Mouse (Mus musculus): ENCODE results near the gene Gm2016. TPM values are rescaled to one million over a fixed set of nuclear protein-coding genes. Genes with fewer than 3 reads are reported as not detected.
"Not testable (repeated sequence)": the region's sequence is repeated elsewhere in the genome, so short reads cannot be mapped to it uniquely, and the experiment has no call there.

Gm2016 gene
- polyA plus RNA-seq (2015; fragmentation: Nextera tagmentation; extraction: Ambion mirVana) = not detected in 2 replicates

DNA sequence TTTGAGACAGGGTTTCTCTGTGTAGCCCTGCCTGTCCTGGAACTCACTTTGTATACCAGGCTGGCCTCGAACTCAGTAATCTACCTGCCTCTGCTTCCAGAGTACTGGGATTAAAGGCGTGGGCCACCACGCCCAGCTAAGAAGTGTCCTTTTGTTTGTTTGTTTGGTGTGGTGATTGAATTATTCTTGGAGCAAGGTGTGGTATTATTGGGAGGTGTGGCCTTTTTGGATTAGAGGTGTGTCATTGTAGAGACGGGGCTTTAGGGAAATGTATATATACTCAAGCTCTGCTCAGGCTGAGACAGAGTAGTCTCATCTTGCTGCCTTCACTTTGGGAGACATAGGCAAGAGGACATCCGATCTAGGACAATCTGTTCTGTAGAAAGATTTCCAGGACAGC lies at the start of gene Gm2016:
TSS of gene Gm2016 (plus strand) at position 301 of the 400 bp plus-strand sequence.
- 76% methylated on average over 5 of the region's 5 CpGs for WGBS
- not testable (repeated sequence) for H3K27me3 ChIP-seq (ENCODE audit: control insufficient read depth, insufficient read depth, low read depth, low read length); H3K36me3 ChIP-seq (ENCODE audit: control insufficient read depth, insufficient read depth, low read length); H3K4me2 ChIP-seq (ENCODE audit: low read length); H3K4me1 ChIP-seq (ENCODE audit: control insufficient read depth, insufficient read depth, low read length); H3K27ac ChIP-seq (ENCODE audit: low read length); H3K4me3 ChIP-seq (ENCODE audit: low read depth, low read length); ATAC-seq; H3K9me3 ChIP-seq (replicated peaks; ENCODE audit: control insufficient read depth, low read length, poor library complexity, severe bottlenecking); H3K9ac ChIP-seq (ENCODE audit: low read depth, low read length)

DNA sequence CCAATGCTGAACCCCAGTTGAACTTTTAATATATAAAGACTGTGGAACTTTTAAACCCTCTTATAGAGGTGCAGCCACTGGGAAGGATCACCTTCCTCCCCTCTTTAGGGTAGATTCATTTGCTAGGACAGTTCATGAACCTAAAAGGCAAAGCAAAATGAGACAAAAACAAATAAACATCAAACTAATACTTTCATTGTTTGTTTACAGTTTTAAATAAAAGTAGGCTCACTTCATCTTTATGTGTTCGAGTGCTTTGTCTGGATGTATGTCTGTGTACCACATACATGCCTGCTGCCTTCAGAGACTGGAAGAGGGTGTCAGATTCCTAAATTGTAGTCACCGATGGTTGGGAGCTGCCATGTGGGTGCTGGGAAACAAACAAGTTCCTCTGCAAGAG lies 31.6 kb upstream of the Gm2016 start, which contains the start of gene Gm2001:
TSS of gene Gm2001 (minus strand) at position 101 of the 400 bp plus-strand sequence.
- not testable (repeated sequence) for H3K4me1 ChIP-seq (ENCODE audit: control insufficient read depth, insufficient read depth, low read length); H3K27ac ChIP-seq (ENCODE audit: low read length); H3K9ac ChIP-seq (ENCODE audit: low read depth, low read length); H3K36me3 ChIP-seq (ENCODE audit: control insufficient read depth, insufficient read depth, low read length); H3K4me2 ChIP-seq (ENCODE audit: low read length); ATAC-seq; H3K4me3 ChIP-seq (ENCODE audit: low read depth, low read length); H3K27me3 ChIP-seq (ENCODE audit: control insufficient read depth, insufficient read depth, low read depth, low read length); H3K9me3 ChIP-seq (replicated peaks; ENCODE audit: control insufficient read depth, low read length, poor library complexity, severe bottlenecking)
- WGBS = 76% methylated on average over 1 of the region's 2 CpGs

DNA sequence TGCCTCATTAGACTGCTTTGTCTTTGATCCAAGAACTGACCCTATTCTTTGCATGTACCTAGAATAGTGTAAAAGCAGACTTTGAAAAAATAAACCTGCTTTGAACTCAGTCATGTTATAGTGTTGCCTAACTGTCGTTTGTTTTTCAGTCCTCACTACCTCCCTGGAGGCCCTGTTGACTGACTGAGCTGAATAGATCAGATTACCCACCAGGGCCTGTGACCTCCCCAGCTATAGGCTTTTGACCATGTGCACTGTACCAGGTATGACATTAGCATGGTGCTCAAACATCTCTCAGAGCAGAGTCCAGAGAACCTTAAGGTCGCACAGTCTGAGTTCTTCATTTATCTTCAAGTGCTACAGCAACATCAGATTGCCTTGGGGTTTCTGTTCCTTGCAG lies 23.2 kb upstream of the Gm2016 start:
- H3K4me2 ChIP-seq (ENCODE audit: low read length); H3K27ac ChIP-seq (ENCODE audit: low read length); H3K27me3 ChIP-seq (ENCODE audit: control insufficient read depth, insufficient read depth, low read depth, low read length); H3K9me3 ChIP-seq (replicated peaks; ENCODE audit: control insufficient read depth, low read length, poor library complexity, severe bottlenecking); H3K36me3 ChIP-seq (ENCODE audit: control insufficient read depth, insufficient read depth, low read length); H3K4me1 ChIP-seq (ENCODE audit: control insufficient read depth, insufficient read depth, low read length); H3K9ac ChIP-seq (ENCODE audit: low read depth, low read length); ATAC-seq; H3K4me3 ChIP-seq (ENCODE audit: low read depth, low read length): not testable (repeated sequence)
- WGBS = no CpG with 5 or more reads among the region's 2 CpGs

DNA sequence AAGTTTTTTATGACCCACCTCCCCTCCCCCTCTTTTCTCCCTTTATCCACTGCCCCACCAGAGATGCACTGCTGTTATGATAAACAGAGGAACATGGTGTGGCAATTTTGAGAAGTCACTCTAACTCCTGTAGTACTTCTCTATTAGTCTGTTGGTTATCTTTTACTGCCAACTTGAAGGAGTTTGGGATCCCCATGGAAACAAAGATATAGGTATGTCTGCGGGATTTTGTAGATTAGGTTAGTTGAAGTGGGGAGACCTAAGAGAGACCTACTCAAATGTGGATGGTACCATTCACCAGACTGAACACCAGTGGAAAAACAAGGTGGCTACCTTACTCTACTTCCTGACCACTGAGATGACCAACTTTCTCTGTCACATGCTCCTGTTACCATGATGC lies 17.8 kb upstream of the Gm2016 start:
- H3K27me3 ChIP-seq (ENCODE audit: control insufficient read depth, insufficient read depth, low read depth, low read length); H3K9me3 ChIP-seq (replicated peaks; ENCODE audit: control insufficient read depth, low read length, poor library complexity, severe bottlenecking); H3K9ac ChIP-seq (ENCODE audit: low read depth, low read length); H3K36me3 ChIP-seq (ENCODE audit: control insufficient read depth, insufficient read depth, low read length); H3K4me3 ChIP-seq (ENCODE audit: low read depth, low read length); H3K4me2 ChIP-seq (ENCODE audit: low read length); ATAC-seq; H3K27ac ChIP-seq (ENCODE audit: low read length); H3K4me1 ChIP-seq (ENCODE audit: control insufficient read depth, insufficient read depth, low read length): not testable (repeated sequence)
- WGBS = 77% methylated on average over 1 of the region's 1 CpGs

DNA sequence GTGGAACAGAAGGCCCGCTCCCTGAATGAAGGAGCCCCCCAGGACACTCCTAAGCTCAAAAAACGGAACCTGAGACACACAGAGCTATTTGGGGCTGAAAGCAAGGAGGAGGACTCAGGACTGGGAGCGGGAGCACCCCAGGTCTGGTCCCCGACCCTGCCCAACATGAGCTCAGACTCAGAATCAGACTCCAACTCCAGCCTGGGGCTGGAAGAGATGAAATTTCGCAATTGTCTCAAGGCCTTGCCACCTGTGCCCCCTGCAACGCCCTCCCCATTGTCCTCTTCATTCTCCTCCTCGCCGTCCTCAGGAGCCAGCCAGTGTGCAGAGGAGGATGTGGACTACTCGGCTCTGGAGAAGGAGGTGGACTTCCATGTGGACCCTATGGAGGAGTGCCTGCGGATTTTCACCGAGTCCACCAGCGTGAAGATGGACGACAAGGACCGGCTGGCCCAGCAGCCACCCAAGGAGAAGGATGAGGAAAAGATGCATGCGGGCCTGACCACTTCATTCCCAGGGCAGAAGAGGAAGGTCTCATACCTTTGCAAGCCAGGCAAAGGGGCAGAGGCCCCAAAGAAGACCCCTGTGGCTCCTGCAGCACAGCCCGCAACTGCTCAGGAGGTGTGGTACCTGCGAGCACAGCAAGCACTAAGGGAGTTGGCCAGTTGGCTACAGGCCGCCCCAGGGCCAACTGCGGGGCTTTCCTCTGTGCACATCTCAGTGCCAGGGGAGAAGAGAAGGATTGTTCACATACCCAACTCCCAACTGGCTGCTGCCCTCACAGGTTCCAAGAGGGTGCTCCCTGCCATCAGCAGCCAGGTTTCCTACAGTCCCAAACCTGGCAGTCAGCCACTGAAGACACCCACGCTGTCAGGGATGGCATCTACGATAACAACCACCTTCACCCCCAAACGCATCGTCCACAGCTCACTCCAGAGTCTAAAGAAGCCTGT lies 11.9 kb upstream of the Gm2016 start:
- H3K9ac ChIP-seq (ENCODE audit: low read depth, low read length); H3K27ac ChIP-seq (ENCODE audit: low read length); H3K4me1 ChIP-seq (ENCODE audit: control insufficient read depth, insufficient read depth, low read length); H3K36me3 ChIP-seq (ENCODE audit: control insufficient read depth, insufficient read depth, low read length); H3K4me3 ChIP-seq (ENCODE audit: low read depth, low read length); ATAC-seq; H3K9me3 ChIP-seq (replicated peaks; ENCODE audit: control insufficient read depth, low read length, poor library complexity, severe bottlenecking); H3K4me2 ChIP-seq (ENCODE audit: low read length); H3K27me3 ChIP-seq (ENCODE audit: control insufficient read depth, insufficient read depth, low read depth, low read length): not testable (repeated sequence)
- WGBS = 85% methylated on average over 23 of the region's 23 CpGs

DNA sequence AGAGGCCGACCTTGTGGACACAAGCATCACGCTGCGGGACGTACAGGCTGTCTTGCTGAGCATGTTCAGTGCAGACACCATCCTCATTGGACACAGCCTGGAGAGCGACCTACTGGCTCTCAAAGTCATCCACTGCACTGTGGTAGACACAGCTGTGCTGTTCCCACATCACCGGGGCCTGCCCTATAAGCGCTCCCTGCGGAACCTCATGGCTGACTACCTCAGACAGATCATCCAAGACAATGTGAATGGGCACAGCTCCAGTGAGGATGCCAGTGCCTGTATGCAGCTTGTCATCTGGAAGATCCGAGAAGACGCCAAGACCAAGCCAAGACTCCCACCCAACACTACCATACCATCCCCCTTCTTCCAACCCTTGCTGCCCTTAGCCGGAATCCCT lies 10.2 kb upstream of the Gm2016 start:
- H3K9ac ChIP-seq (ENCODE audit: low read depth, low read length); H3K9me3 ChIP-seq (replicated peaks; ENCODE audit: control insufficient read depth, low read length, poor library complexity, severe bottlenecking); H3K27ac ChIP-seq (ENCODE audit: low read length); H3K27me3 ChIP-seq (ENCODE audit: control insufficient read depth, insufficient read depth, low read depth, low read length); H3K4me2 ChIP-seq (ENCODE audit: low read length); H3K4me1 ChIP-seq (ENCODE audit: control insufficient read depth, insufficient read depth, low read length); H3K4me3 ChIP-seq (ENCODE audit: low read depth, low read length); H3K36me3 ChIP-seq (ENCODE audit: control insufficient read depth, insufficient read depth, low read length); ATAC-seq: not testable (repeated sequence)
- WGBS = 96% methylated on average over 8 of the region's 11 CpGs

DNA sequence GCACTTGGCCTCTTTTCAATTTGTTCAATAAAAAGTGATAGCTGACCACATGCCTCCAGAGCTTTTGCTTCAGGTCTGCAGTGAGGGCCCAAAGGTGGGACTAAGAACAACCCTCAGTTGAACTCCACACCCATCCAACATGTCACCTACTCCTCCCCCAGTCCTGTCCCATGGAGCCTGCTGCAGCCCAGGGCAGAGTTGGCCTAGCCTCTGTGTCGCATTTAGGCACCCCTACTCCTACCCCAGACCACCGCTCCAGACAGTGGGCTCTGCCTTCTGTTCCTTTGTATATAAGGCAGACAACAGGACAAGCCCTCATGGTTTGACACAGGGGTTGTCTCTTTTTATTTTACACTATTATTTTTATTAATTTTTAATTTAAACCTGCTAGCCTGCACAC lies 9.8 kb upstream of the Gm2016 start:
- not testable (repeated sequence) for H3K27me3 ChIP-seq (ENCODE audit: control insufficient read depth, insufficient read depth, low read depth, low read length); H3K9ac ChIP-seq (ENCODE audit: low read depth, low read length); H3K4me1 ChIP-seq (ENCODE audit: control insufficient read depth, insufficient read depth, low read length); H3K4me2 ChIP-seq (ENCODE audit: low read length); H3K36me3 ChIP-seq (ENCODE audit: control insufficient read depth, insufficient read depth, low read length); H3K27ac ChIP-seq (ENCODE audit: low read length); ATAC-seq; H3K4me3 ChIP-seq (ENCODE audit: low read depth, low read length); H3K9me3 ChIP-seq (replicated peaks; ENCODE audit: control insufficient read depth, low read length, poor library complexity, severe bottlenecking)
- WGBS = 87% methylated on average over 2 of the region's 2 CpGs

DNA sequence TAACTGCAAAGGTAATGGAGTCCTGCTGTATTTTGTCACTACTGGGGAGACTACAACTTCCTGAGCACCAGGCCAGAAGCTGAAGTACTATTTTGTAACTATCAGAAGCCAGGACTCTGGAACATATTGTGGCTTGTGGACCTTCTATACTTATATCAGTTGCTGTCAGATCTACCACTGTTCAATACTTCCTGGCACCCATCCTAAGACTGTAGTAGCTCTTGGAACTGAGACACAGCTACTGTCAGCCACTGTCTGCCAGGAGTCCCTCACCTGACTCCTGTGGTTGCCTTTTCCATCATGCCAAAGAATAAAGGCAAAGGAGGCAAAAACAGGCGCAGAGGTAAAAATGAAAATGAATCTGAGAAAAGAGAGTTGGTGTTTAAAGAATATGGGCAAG lies 21.2 kb downstream of the Gm2016 start, which contains the start of gene Gm2022:
TSS of gene Gm2022 (plus strand) at position 301 of the 400 bp plus-strand sequence.
- not testable (repeated sequence) for H3K9ac ChIP-seq (ENCODE audit: low read depth, low read length); H3K4me2 ChIP-seq (ENCODE audit: low read length); H3K4me1 ChIP-seq (ENCODE audit: control insufficient read depth, insufficient read depth, low read length); H3K27me3 ChIP-seq (ENCODE audit: control insufficient read depth, insufficient read depth, low read depth, low read length); H3K27ac ChIP-seq (ENCODE audit: low read length); H3K9me3 ChIP-seq (replicated peaks; ENCODE audit: control insufficient read depth, low read length, poor library complexity, severe bottlenecking); H3K36me3 ChIP-seq (ENCODE audit: control insufficient read depth, insufficient read depth, low read length); H3K4me3 ChIP-seq (ENCODE audit: low read depth, low read length); ATAC-seq
- 80% methylated on average over 1 of the region's 1 CpGs for WGBS

DNA sequence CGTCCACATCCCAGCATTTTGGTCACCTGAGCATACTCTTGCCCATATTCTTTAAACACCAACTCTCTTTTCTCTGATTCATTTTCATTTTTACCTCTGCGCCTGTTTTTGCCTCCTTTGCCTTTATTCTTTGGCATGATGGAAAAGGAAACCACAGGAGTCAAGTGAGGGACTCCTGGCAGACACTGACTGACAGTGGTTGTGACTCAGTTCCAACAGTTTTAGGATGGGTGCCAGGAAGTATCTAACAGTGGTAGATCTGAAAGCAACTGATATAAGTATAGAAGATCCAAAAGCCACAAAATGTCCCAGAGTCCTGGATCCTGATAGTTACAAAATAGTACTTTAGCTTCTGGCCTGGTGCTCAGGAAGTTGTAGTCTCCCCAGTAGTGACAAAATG lies 45.8 kb downstream of the Gm2016 start, which contains the start of gene Gm2035:
TSS of gene Gm2035 (minus strand) at position 137 of the 400 bp plus-strand sequence.
- H3K4me1 ChIP-seq (ENCODE audit: control insufficient read depth, insufficient read depth, low read length) = not testable (repeated sequence)

More for the DNA sequence above, 45.8 kb downstream of the Gm2016 start, which contains the start of gene Gm2035:
- not testable (repeated sequence) for H3K36me3 ChIP-seq (ENCODE audit: control insufficient read depth, insufficient read depth, low read length); H3K9me3 ChIP-seq (replicated peaks; ENCODE audit: control insufficient read depth, low read length, poor library complexity, severe bottlenecking); H3K9ac ChIP-seq (ENCODE audit: low read depth, low read length); ATAC-seq; H3K27me3 ChIP-seq (ENCODE audit: control insufficient read depth, insufficient read depth, low read depth, low read length); H3K4me2 ChIP-seq (ENCODE audit: low read length); H3K4me3 ChIP-seq (ENCODE audit: low read depth, low read length); H3K27ac ChIP-seq (ENCODE audit: low read length)
- WGBS = 69% methylated on average over 2 of the region's 2 CpGs
